Mouse (Mus musculus): ENCODE results near the gene Cab39l.

Cab39l gene

GRCm38 (mm10) chr14:59633295-59633898 lies 192.6 kb downstream of the Cab39l start:
- no peak for DNase-seq

GRCm38 (mm10) chr14:59633988-59634387 lies 193.2 kb downstream of the Cab39l start:
- no peak for DNase-seq

All from thymus, postnatal 25 days (tissue).